Mouse (Mus musculus): ENCODE results near the gene Gm27021.

Gene Gm27021

GRCm38 (mm10) chr8:120685591-120685990, 17.7 kb upstream of the Gm27021 start:
- DNase-seq: peak; percentile 91

DNA sequence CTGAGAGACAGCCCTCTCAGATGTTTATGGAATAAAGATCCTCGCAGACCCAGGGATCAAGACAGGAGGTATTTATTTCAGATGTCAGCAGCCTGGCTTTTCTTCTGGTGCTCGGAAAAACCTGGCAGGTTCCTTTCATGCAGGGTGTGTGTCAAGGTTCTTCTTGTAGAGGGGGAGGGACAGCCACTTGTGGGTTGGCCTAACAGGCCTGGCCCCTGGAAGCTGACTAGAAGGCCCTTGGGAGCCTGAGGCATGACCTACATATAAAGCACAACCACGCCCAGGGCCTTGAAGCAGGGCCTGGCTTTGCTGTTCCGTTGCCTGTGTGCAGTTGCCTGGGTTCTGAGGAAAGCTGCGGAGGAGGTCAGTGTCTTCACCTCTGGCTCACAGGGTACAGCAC, 17.2 kb upstream of the Gm27021 start:
- peak; percentile 98 for DNase-seq

DNA sequence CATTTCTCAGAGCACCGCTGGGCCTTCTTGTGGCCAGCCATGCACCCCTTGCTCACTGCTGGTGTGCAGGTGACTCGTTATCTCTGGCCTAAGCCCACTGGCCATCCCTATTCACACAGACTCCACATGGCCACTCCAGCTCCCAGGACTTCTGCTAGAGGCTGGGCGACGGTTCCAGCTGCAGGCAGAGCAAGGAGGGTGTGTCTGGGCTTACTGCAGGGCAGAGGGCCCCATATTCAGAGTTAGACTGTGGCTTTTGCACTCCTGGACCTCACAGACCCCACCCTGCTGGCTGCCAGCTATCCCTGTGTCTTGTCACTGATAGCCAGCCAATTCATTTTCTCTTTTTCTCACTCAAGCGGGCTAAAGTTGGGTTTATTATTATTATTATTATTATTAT, 16.2 kb upstream of the Gm27021 start:
- no peak for DNase-seq

DNA sequence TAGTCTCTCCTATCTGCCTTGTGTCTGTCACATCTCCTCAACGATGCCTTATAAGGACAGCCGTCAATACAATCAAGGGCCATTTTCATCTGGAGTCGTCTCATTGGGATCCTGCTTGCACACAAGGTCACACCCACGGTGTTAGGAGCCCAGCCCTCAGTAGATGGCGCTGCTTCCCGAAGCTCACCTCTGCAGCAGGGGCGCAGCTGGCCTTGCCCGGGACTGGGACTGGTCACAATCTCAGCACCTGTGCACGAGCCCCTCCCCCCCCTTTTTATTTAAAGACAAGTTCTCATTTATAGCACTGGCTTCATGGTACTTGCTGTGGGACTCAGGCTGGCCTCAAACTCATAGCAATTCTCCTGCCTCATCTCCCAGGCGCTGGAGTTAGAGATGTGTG, 15.7 kb upstream of the Gm27021 start:
- peak; percentile 97 for DNase-seq

GRCm38 (mm10) chr8:120681113-120681512, 13.2 kb upstream of the Gm27021 start:
- DNase-seq: peak; percentile 92

DNA sequence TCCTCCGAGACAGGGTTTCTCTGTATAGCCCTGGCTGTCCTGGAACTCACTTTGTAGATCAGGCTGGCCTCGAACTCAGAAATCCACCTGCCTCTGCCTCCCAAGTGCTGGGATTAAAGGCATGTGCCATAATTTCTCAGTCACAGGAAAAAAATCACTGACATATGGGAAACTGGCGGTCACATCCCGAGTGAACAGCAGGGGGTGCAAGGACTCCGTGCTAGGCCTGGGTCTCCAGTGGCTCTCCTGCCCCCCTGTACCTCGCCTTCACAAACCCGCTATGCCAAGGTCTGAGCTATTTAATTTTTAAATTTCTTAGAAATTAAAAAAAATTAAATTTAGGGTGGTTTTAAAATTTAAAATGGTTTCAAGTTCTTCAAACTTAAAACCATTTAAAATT, 12.5 kb upstream of the Gm27021 start:
- peak; percentile 89 for DNase-seq

DNA sequence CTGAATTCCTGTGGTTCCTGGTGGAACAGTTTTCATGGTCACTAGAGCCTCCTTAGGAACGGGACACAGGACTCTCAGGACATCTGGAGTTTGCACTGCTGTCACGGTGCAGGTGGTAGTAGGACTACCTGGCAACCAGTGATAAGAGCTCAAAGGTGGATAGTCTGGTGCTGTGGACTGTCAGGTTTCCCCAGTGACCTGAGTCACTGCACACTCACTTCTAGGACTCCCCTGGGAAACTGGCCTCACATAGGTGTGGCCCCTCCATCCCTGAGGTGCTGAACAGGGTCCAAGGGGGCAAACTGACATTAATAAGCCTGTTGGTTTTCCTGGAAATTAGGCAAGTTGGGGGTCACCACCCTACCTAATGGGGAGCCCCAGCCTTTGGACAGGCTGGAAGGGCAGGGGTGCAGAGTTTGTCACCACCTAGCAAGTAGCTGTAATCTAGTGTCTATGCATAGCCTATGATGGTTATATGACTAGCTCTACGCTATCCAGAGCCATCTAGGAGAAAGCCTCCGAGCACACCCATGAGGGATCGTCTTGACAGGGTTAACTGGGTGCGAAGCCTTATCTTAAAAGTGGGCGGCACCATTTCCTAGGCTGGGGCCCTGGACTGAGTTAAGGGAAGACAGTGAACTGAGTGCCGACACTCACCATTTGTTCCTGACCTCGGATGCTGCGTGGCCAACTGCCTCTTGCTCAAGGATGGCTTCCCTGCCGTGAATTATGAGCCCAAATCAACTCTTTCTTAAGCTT, 11.9 kb upstream of the Gm27021 start:
- no peak for DNase-seq

DNA sequence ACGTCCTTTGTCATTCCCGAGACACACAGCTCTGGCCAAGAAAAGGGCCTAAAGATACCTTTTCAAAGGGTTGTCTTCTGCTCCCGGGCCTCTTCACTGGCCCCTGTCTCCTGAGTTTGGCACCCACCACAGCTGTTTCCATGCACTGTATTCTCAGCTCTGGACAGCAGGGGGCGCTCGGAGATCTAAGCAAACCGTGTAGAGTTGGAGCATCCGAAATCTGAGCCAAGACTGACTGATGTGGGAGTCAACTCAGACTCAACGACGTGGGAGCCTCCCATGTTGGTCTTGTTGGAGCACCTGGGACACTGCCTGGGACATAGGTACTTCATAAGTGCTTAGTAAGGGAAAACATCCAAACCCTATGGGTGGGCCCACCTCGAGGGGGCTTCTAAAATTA, 10.6 kb upstream of the Gm27021 start:
- peak; percentile 97 for DNase-seq

- no peak for DNase-seq
These were observed 7.8 kb upstream of the Gm27021 start for GRCm38 (mm10) chr8:120675718-120676117.

- DNase-seq: peak; percentile 85
These were observed 5.4 kb upstream of the Gm27021 start for GRCm38 (mm10) chr8:120673298-120673697.

DNA sequence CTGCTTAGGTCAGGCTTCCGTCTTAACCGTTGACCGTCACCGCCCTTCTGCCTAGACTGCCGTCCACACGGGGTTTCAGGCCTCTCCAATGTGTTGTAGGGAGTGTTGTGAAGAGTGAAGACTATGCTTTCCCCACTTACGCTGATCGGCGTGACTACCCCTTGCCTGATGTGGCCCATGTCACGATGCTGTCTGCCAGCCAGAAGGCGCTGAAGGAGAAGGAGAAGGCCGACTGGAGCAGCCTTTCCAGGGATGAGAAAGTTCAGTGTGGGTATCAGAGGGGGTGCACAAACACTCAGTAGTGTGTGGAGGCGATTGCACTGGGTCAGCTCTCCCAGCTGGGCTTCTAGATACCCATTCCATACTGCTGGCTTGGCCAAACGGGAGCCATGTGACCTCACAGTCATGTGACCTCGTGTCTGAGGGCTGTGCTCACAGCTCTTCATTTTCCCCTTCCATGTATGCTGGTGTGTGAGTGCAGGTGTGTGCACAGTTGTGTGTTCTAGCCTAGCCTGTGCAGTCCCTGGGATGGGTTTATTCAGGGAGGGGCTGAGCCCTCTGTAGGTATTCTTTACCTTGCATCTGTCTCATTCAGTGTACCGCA, 4.8 kb upstream of the Gm27021 start:
- peak; percentile 92 for DNase-seq

- no peak for DNase-seq
These were observed 3.9 kb upstream of the Gm27021 start for GRCm38 (mm10) chr8:120671775-120672174.

DNA sequence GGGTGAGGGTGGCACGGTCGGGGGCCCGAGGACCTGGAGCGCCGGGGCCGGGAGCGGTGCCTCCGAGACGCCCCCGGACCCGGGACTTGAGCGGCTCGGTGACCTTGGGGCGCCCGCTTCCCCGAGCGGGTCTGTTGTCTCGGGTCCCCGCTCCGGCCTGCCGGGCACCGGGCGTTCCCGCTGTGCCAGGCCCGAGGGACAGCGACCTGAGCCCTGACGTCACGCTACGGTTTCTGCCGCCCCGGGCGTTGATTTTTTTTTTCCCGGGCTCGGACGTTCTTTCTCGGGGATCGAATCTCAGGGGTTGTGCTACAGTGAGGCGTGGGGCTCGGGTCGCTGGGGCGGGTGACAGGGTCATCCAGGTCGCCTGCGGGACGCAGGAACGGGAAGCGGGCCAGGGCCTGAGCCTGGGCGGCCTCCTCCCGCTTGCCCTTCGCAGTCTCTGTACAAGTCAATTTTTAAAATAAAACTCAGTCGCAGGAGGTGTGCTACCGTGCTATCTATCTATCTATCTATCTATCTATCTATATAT, 561 bp upstream of the Gm27021 start, which contains the start of gene Emc8:
Gene Emc8, minus strand, starts transcription at position 200 of the 532 bp plus-strand sequence.
- DNase-seq: no peak

- no peak for DNase-seq
These were observed 940 bp downstream of the Gm27021 start for GRCm38 (mm10) chr8:120666807-120667470.

GRCm38 (mm10) chr8:120665726-120666455, 2.0 kb downstream of the Gm27021 start:
- DNase-seq: no peak

- DNase-seq: no peak
These were observed 3.3 kb downstream of the Gm27021 start for GRCm38 (mm10) chr8:120664566-120664965.

- no peak for DNase-seq
These were observed 10.5 kb downstream of the Gm27021 start for GRCm38 (mm10) chr8:120657415-120657814.

DNA sequence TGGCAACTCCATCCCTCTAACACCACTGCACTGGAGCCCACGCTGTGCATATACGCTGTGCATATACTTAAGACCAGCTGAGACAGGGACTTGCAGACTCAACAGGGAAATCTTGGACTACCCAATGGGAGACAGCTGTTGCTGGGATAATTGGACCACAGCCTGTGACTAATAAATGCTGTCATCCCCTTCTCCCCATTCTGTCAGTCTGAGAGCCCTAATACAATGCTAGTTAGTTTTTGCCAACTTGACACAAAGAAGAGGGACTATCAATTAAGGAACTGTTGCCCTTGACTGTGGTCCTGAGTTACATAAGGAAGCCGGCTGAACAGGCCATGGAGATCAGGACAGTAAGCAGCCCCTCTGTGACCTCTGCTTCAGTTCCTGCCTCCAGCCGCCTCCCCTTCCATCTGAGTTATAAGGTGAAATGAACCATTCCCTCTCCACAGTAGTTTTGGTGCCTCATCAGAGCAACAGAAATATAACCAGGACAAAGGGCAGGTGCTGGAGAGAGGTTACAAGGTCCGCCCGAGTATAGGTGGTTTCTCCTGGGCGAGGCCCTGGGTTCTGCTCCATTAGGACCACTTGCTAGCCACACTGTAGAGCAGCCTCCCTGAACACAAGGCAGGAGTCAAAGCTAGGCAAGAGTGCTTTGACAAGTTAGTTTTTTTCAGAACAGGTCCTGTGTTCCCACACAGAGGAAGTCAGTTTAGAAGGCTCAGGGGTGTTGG, 11.4 kb downstream of the Gm27021 start:
- DNase-seq: no peak

DNA sequence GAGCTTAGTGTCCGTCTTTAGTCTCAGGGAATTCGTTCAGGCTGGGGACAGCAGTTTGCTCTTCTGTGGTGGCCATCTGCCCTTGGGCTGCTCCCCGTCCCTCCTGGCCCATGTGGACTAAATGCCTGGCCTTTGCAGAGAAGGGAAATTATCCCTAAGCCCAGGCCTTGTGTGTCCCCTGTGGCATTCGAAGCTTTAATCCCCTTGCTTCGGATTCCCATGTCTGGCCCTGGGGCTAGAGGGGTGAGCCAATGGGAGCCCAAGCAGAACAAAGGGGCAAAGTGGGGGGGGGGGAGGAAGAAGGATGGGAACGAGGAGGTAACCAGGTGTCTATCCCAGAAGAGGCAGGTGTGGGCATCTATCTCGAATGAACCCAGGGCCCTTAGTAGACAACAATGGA, 20.3 kb downstream of the Gm27021 start, which contains the start of gene 1190005I06Rik:
Gene 1190005I06Rik, minus strand, starts transcription at position 101 of the 400 bp plus-strand sequence.
- no peak for DNase-seq

GRCm38 (mm10) chr8:120644663-120645062, 23.2 kb downstream of the Gm27021 start:
- peak; percentile 98 for DNase-seq

DNA sequence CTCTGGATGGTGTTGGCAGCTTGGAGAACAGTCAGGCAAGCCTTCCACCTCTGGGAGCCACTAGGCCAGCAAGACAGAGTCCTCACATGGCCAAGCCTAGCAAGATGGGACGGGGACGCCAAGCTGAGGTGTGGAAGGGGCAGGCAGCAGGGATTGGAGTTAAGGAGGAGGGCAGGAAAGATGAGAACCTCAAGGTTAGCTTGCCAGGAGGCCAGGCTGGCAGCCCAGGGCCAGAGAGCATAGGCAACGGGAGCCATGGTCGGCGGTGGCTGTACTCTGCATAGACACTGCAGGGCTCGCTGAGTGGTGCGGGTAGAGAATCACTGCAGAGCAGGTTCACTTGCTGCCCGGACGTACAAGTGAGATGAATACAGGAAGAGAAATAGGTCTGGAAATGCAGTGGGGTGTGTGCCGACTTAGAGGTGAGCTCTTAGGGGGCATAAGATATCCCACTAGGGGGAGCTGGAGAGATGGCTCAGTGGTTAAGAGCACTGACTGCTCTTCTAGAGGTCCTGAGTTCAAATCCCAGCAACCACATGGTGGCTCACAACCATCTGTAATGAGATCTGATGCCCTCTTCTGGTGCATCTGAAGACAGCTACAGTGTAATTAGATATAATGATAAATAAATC, 25.7 kb downstream of the Gm27021 start:
- no peak for DNase-seq

DNA sequence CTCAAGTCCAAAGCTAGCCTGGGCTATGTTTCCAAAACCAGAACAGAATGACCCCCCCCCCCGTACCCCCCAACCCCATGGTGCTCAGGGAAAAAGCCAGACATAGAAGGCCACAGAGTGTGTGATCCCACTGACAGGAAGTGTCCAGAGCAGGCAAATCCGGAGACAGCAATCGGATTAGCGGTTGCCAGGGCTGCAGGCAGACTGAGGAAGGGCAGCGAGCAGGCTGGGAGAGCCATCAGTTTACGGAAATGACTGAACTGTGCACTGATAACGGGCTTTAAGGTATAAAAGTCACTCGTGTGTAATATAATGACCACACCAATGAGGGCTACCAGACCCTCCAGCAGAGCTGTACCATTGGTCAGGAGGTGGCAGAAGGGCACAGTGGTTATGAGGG, 26.6 kb downstream of the Gm27021 start:
- DNase-seq: no peak
